Mouse (Mus musculus): Measurements from ENCODE around the gene Mapkapk2. TPM values are rescaled to one million over a fixed set of nuclear protein-coding genes. Genes with fewer than 3 reads are reported as not detected.

The Mapkapk2 gene
- polyA plus RNA-seq, 1 experiment: 35.8 TPM

GRCm38 (mm10) chr1:131020425-131021310 lies 77.0 kb downstream of the Mapkapk2 start:
- DNase-seq: no peak
- peaks cover 9% of the 10 kb centered on the region; the same call in 1 of the 2 replicates for H3K4me1 ChIP-seq (ENCODE audit: control insufficient read depth, insufficient read depth, low read length)
- 84% methylated on average over 12 of the region's 12 CpGs for WGBS
- no peak overlapping the region for H3K4me3 ChIP-seq (replicated peaks; ENCODE audit: insufficient read depth, low read depth, low read length)
- no peaks in the 10 kb centered on the region for H3K27me3 ChIP-seq (ENCODE audit: control insufficient read depth, insufficient read depth, low read length)
- H3K27ac ChIP-seq (ENCODE audit: insufficient read depth, low read length): no peak overlapping the region
- no peak for TF ChIP-seq POLR2A (IDR thresholded peaks at IDR 0.05; ENCODE audit: borderline replicate concordance, insufficient read depth, low read length)
- no peak for TF ChIP-seq CTCF (IDR thresholded peaks at IDR 0.05; ENCODE audit: borderline replicate concordance, insufficient read depth, low read depth, low read length)

- DNase-seq: no peak
- 88% methylated on average over 8 of the region's 8 CpGs for WGBS
- H3K27me3 ChIP-seq (ENCODE audit: control insufficient read depth, insufficient read depth, low read length): no peaks in the 10 kb centered on the region
- H3K27ac ChIP-seq (ENCODE audit: insufficient read depth, low read length): no peak within 1 kb of the TSS
- TF ChIP-seq CTCF (IDR thresholded peaks at IDR 0.05; ENCODE audit: borderline replicate concordance, insufficient read depth, low read depth, low read length) (no peak), POLR2A (IDR thresholded peaks at IDR 0.05; ENCODE audit: borderline replicate concordance, insufficient read depth, low read length) (no peak)
- H3K4me1 ChIP-seq (ENCODE audit: control insufficient read depth, insufficient read depth, low read length): peaks cover 9% of the 10 kb centered on the region; the same call in 1 of the 2 replicates
- no peak within 1 kb of the TSS for H3K4me3 ChIP-seq (replicated peaks; ENCODE audit: insufficient read depth, low read depth, low read length)
Measured at GRCm38 (mm10) chr1:131019492-131020098, 78.0 kb downstream of the Mapkapk2 start, which contains the start of gene Il10. TSS of gene Il10 (plus strand) at chr1:131019845.

- no peak for DNase-seq
- Histone ChIP-seq H3K27ac (ENCODE audit: insufficient read depth, low read length) (no peak overlapping the region), H3K4me1 (ENCODE audit: control insufficient read depth, insufficient read depth, low read length) (no peaks in the 10 kb centered on the region), H3K4me3 (replicated peaks; ENCODE audit: insufficient read depth, low read depth, low read length) (no peak overlapping the region), H3K27me3 (ENCODE audit: control insufficient read depth, insufficient read depth, low read length) (no peaks in the 10 kb centered on the region)
- 93% methylated on average over 7 of the region's 7 CpGs for WGBS
- TF ChIP-seq POLR2A (IDR thresholded peaks at IDR 0.05; ENCODE audit: borderline replicate concordance, insufficient read depth, low read length) (no peak), CTCF (IDR thresholded peaks at IDR 0.05; ENCODE audit: borderline replicate concordance, insufficient read depth, low read depth, low read length) (no peak)
Measured at GRCm38 (mm10) chr1:131015879-131016278, 81.7 kb downstream of the Mapkapk2 start.

- H3K4me1 ChIP-seq (ENCODE audit: control insufficient read depth, insufficient read depth, low read length): no peaks in the 10 kb centered on the region
- no peaks in the 10 kb centered on the region for H3K27me3 ChIP-seq (ENCODE audit: control insufficient read depth, insufficient read depth, low read length)
- no peak for DNase-seq
- no peak overlapping the region for H3K4me3 ChIP-seq (replicated peaks; ENCODE audit: insufficient read depth, low read depth, low read length)
- TF ChIP-seq POLR2A (IDR thresholded peaks at IDR 0.05; ENCODE audit: borderline replicate concordance, insufficient read depth, low read length) (no peak), CTCF (IDR thresholded peaks at IDR 0.05; ENCODE audit: borderline replicate concordance, insufficient read depth, low read depth, low read length) (no peak)
- WGBS: 89% methylated on average over 6 of the region's 6 CpGs
- no peak overlapping the region for H3K27ac ChIP-seq (ENCODE audit: insufficient read depth, low read length)
Measured at GRCm38 (mm10) chr1:131015281-131015680, 82.3 kb downstream of the Mapkapk2 start.

- no peak overlapping the region for H3K4me3 ChIP-seq (replicated peaks; ENCODE audit: insufficient read depth, low read depth, low read length)
- no peaks in the 10 kb centered on the region for H3K27me3 ChIP-seq (ENCODE audit: control insufficient read depth, insufficient read depth, low read length)
- no peaks in the 10 kb centered on the region for H3K4me1 ChIP-seq (ENCODE audit: control insufficient read depth, insufficient read depth, low read length)
- no peak for TF ChIP-seq POLR2A (IDR thresholded peaks at IDR 0.05; ENCODE audit: borderline replicate concordance, insufficient read depth, low read length)
- TF ChIP-seq CTCF (IDR thresholded peaks at IDR 0.05; ENCODE audit: borderline replicate concordance, insufficient read depth, low read depth, low read length): no peak
- WGBS: 89% methylated on average over 5 of the region's 5 CpGs
- DNase-seq: no peak
- no peak overlapping the region for H3K27ac ChIP-seq (ENCODE audit: insufficient read depth, low read length)
Measured at GRCm38 (mm10) chr1:131013926-131014325, 83.7 kb downstream of the Mapkapk2 start.

GRCm38 (mm10) chr1:131012494-131012893 lies 85.1 kb downstream of the Mapkapk2 start:
- H3K4me1 ChIP-seq (ENCODE audit: control insufficient read depth, insufficient read depth, low read length): no peaks in the 10 kb centered on the region
- WGBS: 93% methylated on average over 8 of the region's 8 CpGs
- TF ChIP-seq POLR2A (IDR thresholded peaks at IDR 0.05; ENCODE audit: borderline replicate concordance, insufficient read depth, low read length): no peak
- no peak for TF ChIP-seq CTCF (IDR thresholded peaks at IDR 0.05; ENCODE audit: borderline replicate concordance, insufficient read depth, low read depth, low read length)
- H3K4me3 ChIP-seq (replicated peaks; ENCODE audit: insufficient read depth, low read depth, low read length): no peak overlapping the region
- no peak for DNase-seq
- no peak overlapping the region for H3K27ac ChIP-seq (ENCODE audit: insufficient read depth, low read length)
- no peaks in the 10 kb centered on the region for H3K27me3 ChIP-seq (ENCODE audit: control insufficient read depth, insufficient read depth, low read length)

GRCm38 (mm10) chr1:131010201-131011153 lies 87.1 kb downstream of the Mapkapk2 start:
- H3K27me3 ChIP-seq (ENCODE audit: control insufficient read depth, insufficient read depth, low read length): no peaks in the 10 kb centered on the region
- WGBS: 85% methylated on average over 17 of the region's 17 CpGs
- H3K4me3 ChIP-seq (replicated peaks; ENCODE audit: insufficient read depth, low read depth, low read length): no peak overlapping the region
- no peaks in the 10 kb centered on the region for H3K4me1 ChIP-seq (ENCODE audit: control insufficient read depth, insufficient read depth, low read length)
- TF ChIP-seq POLR2A (IDR thresholded peaks at IDR 0.05; ENCODE audit: borderline replicate concordance, insufficient read depth, low read length) (no peak), CTCF (IDR thresholded peaks at IDR 0.05; ENCODE audit: borderline replicate concordance, insufficient read depth, low read depth, low read length) (no peak)
- no peak overlapping the region for H3K27ac ChIP-seq (ENCODE audit: insufficient read depth, low read length)
- no peak for DNase-seq
